Mouse (Mus musculus) right cerebral cortex, adult 2 months (tissue): Measurements from ENCODE around the gene Clpb.
"Not testable (repeated sequence)": the region's sequence is repeated elsewhere in the genome, so short reads cannot be mapped to it uniquely, and the experiment has no call there.

ENCODE experiments used
- DNase-seq, 2 experiments: peaks; one replicate each; pipeline ENCODE4 v3.0.0; 2021 to 2022; ENCODE audit warnings: low spot score in 2 of 2

Clpb gene

GRCm38 (mm10) chr7:101663514-101664159 lies at the start of gene Clpb:
Clpb (plus strand) TSS chr7:101663633.
- DNase-seq = peak; percentile 94 to 95

GRCm38 (mm10) chr7:101615406-101615805 lies 48.0 kb upstream of the Clpb start:
- DNase-seq = no peak

- no peak for DNase-seq
Observed at GRCm38 (mm10) chr7:101616136-101616835, 47.1 kb upstream of the Clpb start.

- DNase-seq = peak; percentile 74 to 77
Observed at GRCm38 (mm10) chr7:101617438-101618165, 45.8 kb upstream of the Clpb start.

- no peak for DNase-seq
Observed at GRCm38 (mm10) chr7:101618273-101618672, 45.2 kb upstream of the Clpb start.

GRCm38 (mm10) chr7:101620373-101620772 lies 43.1 kb upstream of the Clpb start:
- peak; percentile 79 to 84 for DNase-seq

- not testable (repeated sequence) for DNase-seq
Observed at GRCm38 (mm10) chr7:101621861-101622260, 41.6 kb upstream of the Clpb start.

- DNase-seq = no peak
Observed at GRCm38 (mm10) chr7:101624283-101624682, 39.1 kb upstream of the Clpb start.

GRCm38 (mm10) chr7:101627166-101627565 lies 36.3 kb upstream of the Clpb start:
- DNase-seq = not testable (repeated sequence)

GRCm38 (mm10) chr7:101628481-101628880 lies 35.0 kb upstream of the Clpb start:
- DNase-seq = no peak

GRCm38 (mm10) chr7:101633629-101634177 lies 29.7 kb upstream of the Clpb start:
- DNase-seq = no peak

- no peak for DNase-seq
Observed at GRCm38 (mm10) chr7:101634513-101634912, 28.9 kb upstream of the Clpb start.

- no peak for DNase-seq
Observed at GRCm38 (mm10) chr7:101636056-101636455, 27.4 kb upstream of the Clpb start.

- DNase-seq = no peak
Observed at GRCm38 (mm10) chr7:101643879-101644278, 19.6 kb upstream of the Clpb start.

GRCm38 (mm10) chr7:101649729-101650128 lies 13.7 kb upstream of the Clpb start:
- no peak for DNase-seq

- DNase-seq = peak; percentile 37 to 46
Observed at GRCm38 (mm10) chr7:101650565-101650964, 12.9 kb upstream of the Clpb start.

- peak; percentile 64 to 70 for DNase-seq
Observed at GRCm38 (mm10) chr7:101653681-101654209, 9.7 kb upstream of the Clpb start.

GRCm38 (mm10) chr7:101654936-101655335 lies 8.5 kb upstream of the Clpb start:
- DNase-seq = no peak

- no peak for DNase-seq
Observed at GRCm38 (mm10) chr7:101662006-101662405, 1.4 kb upstream of the Clpb start.

- peak; percentile 71 to 72 for DNase-seq
Observed at GRCm38 (mm10) chr7:101666581-101666980, 3.1 kb downstream of the Clpb start.

- no peak for DNase-seq
Observed at GRCm38 (mm10) chr7:101671601-101672280, 8.3 kb downstream of the Clpb start.
